Mouse (Mus musculus) left cerebral cortex, adult 9 months (tissue): Measurements from ENCODE around the gene Psd4.

ENCODE experiments used
- DNase-seq, 2 experiments: peaks; one replicate each; pipeline ENCODE4 v3.0.0; 2022; ENCODE audit warnings: low spot score in 2 of 2

Gene Psd4

GRCm38 (mm10) chr2:24435699-24436098, 68.3 kb downstream of the Psd4 start:
- DNase-seq: no peak

GRCm38 (mm10) chr2:24440056-24440455, 72.7 kb downstream of the Psd4 start:
- DNase-seq: no peak

DNA sequence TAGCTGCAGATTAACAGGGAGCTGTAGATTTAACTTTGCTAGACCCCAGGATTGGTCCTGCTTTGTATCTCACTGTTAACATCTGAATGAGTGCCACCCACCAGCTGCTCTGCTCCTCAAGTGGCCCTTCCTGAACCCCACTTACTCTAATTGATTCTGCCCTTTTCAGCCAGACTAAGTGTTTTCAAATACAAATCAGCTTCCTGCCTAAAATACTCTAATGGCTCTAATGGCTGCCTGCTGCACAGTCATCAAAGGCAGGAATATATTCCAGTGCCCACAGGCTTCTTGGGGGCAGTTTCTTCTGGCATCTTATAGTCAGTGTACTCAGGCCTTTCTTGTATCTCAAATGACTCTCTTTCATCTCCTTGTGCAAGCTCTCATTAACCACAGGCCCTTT, 74.5 kb downstream of the Psd4 start:
- DNase-seq: no peak

DNA sequence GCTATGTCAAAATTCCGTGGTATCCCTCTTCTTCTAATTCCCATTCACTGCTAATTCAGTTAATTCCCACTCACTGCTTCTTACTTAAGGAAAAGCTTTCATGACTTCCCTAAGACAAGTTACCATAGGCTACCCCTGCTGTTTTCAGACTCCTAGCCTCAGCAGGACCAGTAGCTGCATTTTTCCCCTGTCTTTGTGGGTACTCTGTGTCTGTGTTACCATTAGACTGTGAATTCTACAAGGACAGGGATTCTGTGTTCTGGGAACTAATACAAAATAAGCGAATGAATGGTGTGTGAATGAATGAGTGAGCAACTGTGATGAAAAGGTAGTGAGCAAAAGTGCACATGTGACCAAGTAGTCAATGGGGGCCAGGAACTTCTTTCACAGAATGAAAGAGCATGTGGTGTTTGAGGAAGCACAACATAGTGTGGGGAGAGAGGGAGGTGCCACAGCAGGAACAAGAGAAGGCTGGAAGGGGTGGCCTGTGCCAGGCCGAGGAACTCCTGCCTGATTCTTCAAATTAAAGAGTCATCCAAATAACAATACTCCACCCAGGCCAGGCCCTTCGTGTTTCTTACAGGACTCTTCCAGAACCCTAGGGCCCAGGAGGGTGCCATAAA, 75.0 kb downstream of the Psd4 start:
- no peak for DNase-seq

GRCm38 (mm10) chr2:24443256-24443790, 75.9 kb downstream of the Psd4 start:
- DNase-seq: no peak

DNA sequence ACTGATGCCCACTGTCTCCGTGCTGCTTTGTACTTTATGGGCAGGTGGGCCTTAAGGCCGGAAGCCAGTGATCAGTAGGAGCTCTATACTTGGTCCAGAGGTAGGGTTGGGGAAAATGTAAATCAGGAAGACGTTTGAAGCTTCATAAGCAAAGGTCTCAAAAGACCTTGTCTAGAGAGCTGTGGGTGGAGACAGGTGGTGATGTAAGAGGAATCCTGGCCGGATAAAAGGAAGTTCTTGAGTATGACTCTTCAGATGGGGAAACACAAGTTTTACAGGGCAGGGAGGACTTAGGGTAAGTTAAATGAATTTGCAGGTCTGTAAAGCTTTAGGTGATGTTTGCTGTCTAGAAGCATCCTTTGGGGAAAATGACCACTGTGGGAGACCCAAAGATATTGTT, 81.7 kb downstream of the Psd4 start:
- DNase-seq: no peak

GRCm38 (mm10) chr2:24453206-24453605, 85.8 kb downstream of the Psd4 start:
- DNase-seq: no peak

GRCm38 (mm10) chr2:24454429-24455011, 87.1 kb downstream of the Psd4 start:
- DNase-seq: no peak

DNA sequence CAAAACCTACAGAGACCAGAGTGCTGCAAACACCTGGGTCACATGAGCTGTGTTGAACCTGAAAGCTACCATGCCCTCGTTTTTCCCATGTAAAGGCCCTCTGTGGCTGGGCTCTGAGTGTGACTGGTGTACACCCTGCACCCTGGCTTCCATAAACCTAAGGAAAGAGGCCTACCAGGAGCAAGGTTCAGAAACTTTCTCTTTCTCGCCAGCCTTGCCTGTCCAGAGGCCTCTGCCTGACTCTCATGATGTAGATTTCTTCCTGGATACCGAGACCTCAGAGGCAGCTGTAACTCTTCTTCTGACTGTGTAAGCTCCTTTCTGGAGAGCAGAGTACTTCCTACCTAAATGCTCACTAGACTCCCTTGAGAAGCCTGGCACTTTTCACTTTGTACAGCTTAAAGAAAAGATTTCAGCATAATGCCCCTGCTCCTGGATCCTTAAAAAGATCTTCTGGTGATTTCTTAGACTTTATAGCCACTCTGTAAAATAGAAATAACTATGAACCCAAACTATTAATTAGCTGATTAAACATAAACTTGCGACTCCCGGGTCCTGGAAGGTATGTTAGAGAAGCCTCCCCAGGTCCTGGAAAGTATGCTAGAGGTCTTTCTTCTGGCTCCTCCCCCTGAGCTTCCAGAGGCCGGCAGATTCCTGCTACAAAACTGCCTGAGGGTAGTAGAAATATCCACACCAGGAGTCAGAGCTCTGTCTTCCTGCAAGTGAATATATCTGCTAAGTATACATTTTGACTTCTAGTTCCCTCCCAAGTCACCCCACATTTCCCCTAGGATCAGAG, 87.9 kb downstream of the Psd4 start:
- no peak for DNase-seq

- DNase-seq: no peak
Measured at GRCm38 (mm10) chr2:24456841-24457240, 89.5 kb downstream of the Psd4 start.

GRCm38 (mm10) chr2:24460112-24460807, 92.9 kb downstream of the Psd4 start:
- DNase-seq: no peak

DNA sequence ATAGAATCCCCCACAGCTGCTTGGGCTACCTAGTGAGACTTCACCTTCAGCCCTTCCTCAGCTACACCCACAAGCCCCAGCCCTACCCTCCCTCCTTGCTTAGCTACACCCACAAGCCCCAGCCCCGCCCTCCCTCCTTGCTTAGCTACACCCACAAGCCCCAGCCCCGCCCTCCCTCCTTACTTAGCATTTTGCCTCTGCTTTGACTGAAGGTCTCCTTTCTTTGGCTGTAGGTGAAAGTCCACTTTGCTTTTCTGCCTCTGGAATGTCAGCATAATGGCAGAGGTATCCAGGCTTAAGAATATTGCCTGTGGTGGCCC, 93.4 kb downstream of the Psd4 start:
- no peak for DNase-seq
